Mouse (Mus musculus) midbrain, embryonic 16.5 days (tissue): ENCODE measurements around the gene Trpv1. TPM values are rescaled to one million over a fixed set of nuclear protein-coding genes. Genes with fewer than 3 reads are reported as not detected.

ENCODE experiments used
- ATAC-seq: fragments of 200-750 bp; cut with Nextera tagmentation; 2 replicates; pipeline ENCODE4 v1.8.0; 2017; ENCODE audit warnings: moderate TSS enrichment
- H3K27ac ChIP-seq: fragments of 300-500 bp; sonication (generic); 2 replicates; pipeline ENCODE4 v1.5.1; 2014; ENCODE audit warnings: mild to moderate bottlenecking, low read length, mixed read lengths
- H3K27me3 ChIP-seq: fragments of 300-500 bp; sonication (generic); 2 replicates; pipeline ENCODE4 v1.6.1; 2014; ENCODE audit warnings: low read depth, low read length, mixed read lengths; ENCODE audit not compliant: control insufficient read depth, insufficient read depth
- H3K36me3 ChIP-seq: fragments of 300-500 bp; sonication (generic); 2 replicates; pipeline ENCODE4 v1.6.1; 2014; ENCODE audit warnings: mild to moderate bottlenecking, low read length, moderate library complexity, mixed read lengths; ENCODE audit not compliant: control insufficient read depth, insufficient read depth
- H3K4me1 ChIP-seq: fragments of 300-500 bp; sonication (generic); 2 replicates; pipeline ENCODE4 v1.6.1; 2014; ENCODE audit warnings: mild to moderate bottlenecking, low read length, mixed read lengths; ENCODE audit not compliant: control insufficient read depth, insufficient read depth
- H3K4me2 ChIP-seq: fragments of 300-500 bp; sonication (generic); 2 replicates; pipeline ENCODE4 v1.6.1; 2014; ENCODE audit warnings: mild to moderate bottlenecking, low read length, mixed read lengths
- H3K4me3 ChIP-seq: fragments of 300-500 bp; sonication (generic); 2 replicates; pipeline ENCODE4 v1.5.1; 2014; ENCODE audit warnings: low read depth, mild to moderate bottlenecking, low read length, moderate library complexity, mixed read lengths
- H3K9ac ChIP-seq: fragments of 300-500 bp; sonication (generic); 2 replicates; pipeline ENCODE4 v1.6.1; 2014; ENCODE audit warnings: low read depth, low read length, mixed read lengths
- H3K9me3 ChIP-seq: fragments of 300-500 bp; sonication (generic); replicated peaks from 2 replicates; pipeline ENCODE4 v1.6.1; 2014; ENCODE audit warnings: mild to moderate bottlenecking, low read length, mixed read lengths; ENCODE audit not compliant: control insufficient read depth, poor library complexity, severe bottlenecking
- WGBS: fragments of 180-500 bp; shearing (Covaris S2); extraction: QIAGEN DNeasy Blood & Tissue Kit; methylation state at CpG from one replicate; pipeline ENCODE4 v1.1.7; 2014; 5-methylcytosine and 5-hydroxymethylcytosine counted together
- polyA plus RNA-seq: library from polyadenylated mRNA; unstranded; fragments of >200 nt; fragmentation: Nextera tagmentation; extraction: Ambion mirVana; gene quantifications from 2 replicates; pipeline ENCODE4 v1.2.1, GENCODE M21; 2015

Trpv1 gene
- polyA plus RNA-seq, 1 experiment from 2014 or later: 0.38 TPM

GRCm38 (mm10) chr11:73201021-73201420, 33.1 kb upstream of the Trpv1 start:
- Histone ChIP-seq H3K4me3 (no peak overlapping the region), H3K9me3 (no peaks in the 10 kb centered on the region), H3K4me2 (no peak overlapping the region), H3K27ac (no peak overlapping the region), H3K9ac (no peak overlapping the region), H3K36me3 (no peaks in the 10 kb centered on the region), H3K27me3 (no peaks in the 10 kb centered on the region), H3K4me1 (peaks cover 11% of the 10 kb centered on the region)
- 67% methylated on average over 2 of the region's 2 CpGs for WGBS
- no peak for ATAC-seq

GRCm38 (mm10) chr11:73201597-73201996, 32.5 kb upstream of the Trpv1 start:
- H3K4me2 ChIP-seq: no peak overlapping the region
- H3K27me3 ChIP-seq: no peaks in the 10 kb centered on the region
- ATAC-seq: no peak
- peaks cover 11% of the 10 kb centered on the region for H3K4me1 ChIP-seq
- H3K9ac ChIP-seq: no peak overlapping the region
- no peaks in the 10 kb centered on the region for H3K9me3 ChIP-seq
- no peak overlapping the region for H3K4me3 ChIP-seq
- no peak overlapping the region for H3K27ac ChIP-seq
- no peaks in the 10 kb centered on the region for H3K36me3 ChIP-seq
- 34% methylated on average over 4 of the region's 4 CpGs for WGBS

DNA sequence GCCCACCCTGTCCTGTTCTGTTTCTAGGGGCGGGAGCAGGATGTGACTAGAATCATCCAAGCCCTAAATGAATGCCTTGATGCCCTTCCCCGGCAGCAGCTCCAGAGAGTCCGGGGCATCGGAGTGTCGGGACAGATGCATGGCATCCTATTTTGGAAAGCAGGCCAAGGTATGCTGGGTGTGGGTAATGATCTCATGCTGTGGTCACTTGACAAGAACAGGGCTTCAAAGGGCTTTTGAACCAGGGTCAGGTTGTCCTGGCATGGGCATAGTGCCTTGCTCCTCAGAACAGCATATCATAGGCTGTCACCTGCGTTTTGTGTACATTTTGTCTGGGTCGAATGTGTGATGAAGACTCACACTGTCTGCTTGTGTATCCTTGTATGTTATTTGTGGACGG, 30.2 kb upstream of the Trpv1 start:
- 89% methylated on average over 8 of the region's 8 CpGs for WGBS
- Histone ChIP-seq H3K27ac (no peak overlapping the region), H3K4me3 (no peak overlapping the region), H3K36me3 (no peaks in the 10 kb centered on the region), H3K27me3 (no peaks in the 10 kb centered on the region), H3K9me3 (no peaks in the 10 kb centered on the region), H3K4me1 (peaks cover 3% of the 10 kb centered on the region; the same call in 1 of the 2 replicates), H3K4me2 (no peak overlapping the region), H3K9ac (no peak overlapping the region)
- ATAC-seq: no peak

DNA sequence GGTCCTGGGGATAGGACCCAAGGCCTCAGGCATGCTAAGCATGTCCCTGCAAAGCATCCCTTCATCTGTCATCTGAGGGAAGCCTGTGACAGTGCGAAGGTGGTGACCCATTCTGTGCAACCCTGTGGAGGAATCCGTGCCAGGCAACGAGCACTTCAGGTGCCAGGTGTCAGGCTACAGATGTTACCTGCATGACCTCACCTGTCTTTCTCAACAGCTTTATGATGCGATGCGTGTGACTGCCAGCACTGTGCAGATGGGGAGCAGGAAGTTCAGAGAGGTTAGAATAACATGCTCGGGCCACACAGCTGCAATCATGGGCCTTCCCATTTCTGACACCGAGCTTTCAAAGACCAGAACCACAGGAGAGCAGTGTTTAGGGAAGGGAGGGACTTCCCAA, 28.9 kb upstream of the Trpv1 start:
- Histone ChIP-seq H3K36me3 (no peaks in the 10 kb centered on the region), H3K4me2 (no peak overlapping the region), H3K27me3 (no peaks in the 10 kb centered on the region), H3K9me3 (no peaks in the 10 kb centered on the region), H3K27ac (no peak overlapping the region), H3K4me1 (no peaks in the 10 kb centered on the region), H3K9ac (no peak overlapping the region), H3K4me3 (no peak overlapping the region)
- ATAC-seq: no peak
- WGBS: 88% methylated on average over 7 of the region's 7 CpGs

- H3K9ac ChIP-seq: no peak overlapping the region
- no peak overlapping the region for H3K27ac ChIP-seq
- H3K4me2 ChIP-seq: no peak overlapping the region
- no peak overlapping the region for H3K4me3 ChIP-seq
- H3K4me1 ChIP-seq: no peaks in the 10 kb centered on the region
- WGBS: 76% methylated on average over 2 of the region's 2 CpGs
- ATAC-seq: no peak
- H3K27me3 ChIP-seq: no peaks in the 10 kb centered on the region
- no peaks in the 10 kb centered on the region for H3K9me3 ChIP-seq
- no peaks in the 10 kb centered on the region for H3K36me3 ChIP-seq
Observed at GRCm38 (mm10) chr11:73207621-73208020, 26.5 kb upstream of the Trpv1 start.

GRCm38 (mm10) chr11:73213956-73214355, 20.1 kb upstream of the Trpv1 start:
- Histone ChIP-seq H3K36me3 (no peaks in the 10 kb centered on the region), H3K27me3 (no peaks in the 10 kb centered on the region), H3K4me2 (no peak overlapping the region), H3K9me3 (no peaks in the 10 kb centered on the region), H3K9ac (no peak overlapping the region), H3K27ac (no peak overlapping the region), H3K4me1 (no peaks in the 10 kb centered on the region), H3K4me3 (no peak overlapping the region)
- 76% methylated on average over 3 of the region's 3 CpGs for WGBS
- ATAC-seq: no peak

DNA sequence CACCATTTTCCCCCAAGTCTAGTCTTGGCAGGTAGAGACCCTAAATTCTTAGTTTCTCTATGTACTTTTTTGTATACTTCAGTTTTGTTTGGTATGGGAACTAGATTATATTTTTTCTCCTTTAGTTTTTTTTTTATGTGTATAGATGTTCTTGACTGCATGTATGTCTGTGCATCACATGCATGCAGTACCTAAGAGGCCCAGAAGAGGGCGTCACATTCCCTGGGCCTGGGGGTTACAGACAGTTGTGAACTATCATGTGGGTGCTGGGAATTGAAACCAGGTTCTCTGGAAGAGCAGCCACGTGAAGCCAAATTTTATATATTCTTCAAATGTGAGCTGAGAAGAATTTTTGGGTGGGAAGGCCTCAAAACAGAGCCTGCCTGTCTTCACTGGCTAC, 14.4 kb upstream of the Trpv1 start:
- no peaks in the 10 kb centered on the region for H3K27me3 ChIP-seq
- no peak overlapping the region for H3K4me3 ChIP-seq
- no peak overlapping the region for H3K9ac ChIP-seq
- H3K27ac ChIP-seq: no peak overlapping the region
- no peaks in the 10 kb centered on the region for H3K9me3 ChIP-seq
- no peaks in the 10 kb centered on the region for H3K36me3 ChIP-seq
- H3K4me1 ChIP-seq: no peaks in the 10 kb centered on the region
- H3K4me2 ChIP-seq: no peak overlapping the region
- 68% methylated on average over 2 of the region's 2 CpGs for WGBS
- ATAC-seq: no peak

GRCm38 (mm10) chr11:73220651-73221050, 13.4 kb upstream of the Trpv1 start:
- Histone ChIP-seq H3K4me2 (no peak overlapping the region), H3K9ac (no peak overlapping the region), H3K27me3 (no peaks in the 10 kb centered on the region), H3K9me3 (no peaks in the 10 kb centered on the region), H3K4me1 (no peaks in the 10 kb centered on the region), H3K27ac (no peak overlapping the region), H3K36me3 (no peaks in the 10 kb centered on the region), H3K4me3 (no peak overlapping the region)
- WGBS: 90% methylated on average over 1 of the region's 1 CpGs
- ATAC-seq: no peak

DNA sequence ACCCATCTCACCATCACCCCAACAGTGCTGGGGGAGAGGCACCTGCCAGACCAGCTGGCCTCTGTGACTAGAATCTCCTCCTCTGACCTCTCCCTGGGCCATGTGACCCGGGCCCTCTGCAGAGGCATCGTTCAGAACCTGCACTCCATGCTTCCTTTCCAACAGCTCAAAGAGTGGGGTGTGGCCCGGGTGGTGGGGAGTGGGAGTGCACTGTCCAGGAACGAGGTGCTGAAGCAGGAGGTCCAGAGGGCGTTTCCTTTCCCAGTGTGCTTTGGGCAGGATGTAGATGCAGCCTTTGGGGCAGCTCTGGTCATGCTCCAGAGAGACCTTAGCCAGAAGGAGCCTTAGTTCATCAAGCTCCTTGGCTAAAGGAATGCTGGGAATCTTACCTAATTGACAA, 11.2 kb upstream of the Trpv1 start:
- Histone ChIP-seq H3K27ac (no peak overlapping the region), H3K36me3 (no peaks in the 10 kb centered on the region), H3K9ac (no peak overlapping the region), H3K4me2 (no peak overlapping the region), H3K27me3 (no peaks in the 10 kb centered on the region), H3K9me3 (no peaks in the 10 kb centered on the region), H3K4me3 (no peak overlapping the region), H3K4me1 (no peaks in the 10 kb centered on the region)
- no peak for ATAC-seq
- 62% methylated on average over 5 of the region's 5 CpGs for WGBS

DNA sequence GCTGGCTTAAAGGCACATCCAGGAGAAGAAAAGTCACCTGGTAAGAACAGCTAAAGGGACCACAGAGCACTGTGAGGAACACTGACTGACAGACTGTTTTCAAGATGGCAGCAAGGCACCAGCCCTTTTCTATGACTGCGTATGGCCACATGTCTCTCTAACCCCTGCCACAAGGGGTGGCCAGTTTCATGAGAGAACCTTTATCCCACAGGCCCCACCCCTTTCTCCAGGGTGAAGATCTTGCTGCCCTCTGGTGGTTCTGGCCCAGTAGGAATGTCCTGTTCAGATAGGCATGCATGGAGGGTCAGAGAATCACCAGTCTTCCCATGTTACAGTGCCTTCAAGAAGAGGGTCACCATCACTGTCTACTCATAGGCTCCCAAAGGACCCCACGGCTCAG, 10.1 kb upstream of the Trpv1 start:
- Histone ChIP-seq H3K4me1 (no peaks in the 10 kb centered on the region), H3K4me2 (no peak overlapping the region), H3K9me3 (no peaks in the 10 kb centered on the region; the same call in 1 of the 2 replicates), H3K27ac (no peak overlapping the region), H3K9ac (no peak overlapping the region), H3K36me3 (no peaks in the 10 kb centered on the region), H3K27me3 (no peaks in the 10 kb centered on the region), H3K4me3 (no peak overlapping the region)
- 70% methylated on average over 2 of the region's 2 CpGs for WGBS
- no peak for ATAC-seq
